Mouse (Mus musculus): ENCODE measurements at regions not wholly inside any gene's neighbourhood (a gene's known extent, or its start where the extent isn't known, plus 50 kb on each side); places are given as distances from the start of the nearest gene placed in this dataset.

- in situ Hi-C loops (cut with MboI, MseI) = loop anchor here (25.0 kb wide), 1 partner anchor 1398 kb away; no protein-coding TSS in a partner anchor
These were observed 55.6 kb upstream of the Zfp184 start for GRCm38 (mm10) chr13:21889244-21889643.

Data from T-helper 2 cell (primary cell).